Mouse (Mus musculus): ENCODE measurements around the gene Gm10024. TPM values are rescaled to one million over a fixed set of nuclear protein-coding genes. Genes with fewer than 3 reads are reported as not detected.
"Not testable (repeated sequence)": the region's sequence is repeated elsewhere in the genome, so short reads cannot be mapped to it uniquely, and the experiment has no call there.

The Gm10024 gene
- polyA plus RNA-seq, 1 experiment from 2014 or later, result not detected

GRCm38 (mm10) chr10:77684181-77684580 lies 27.1 kb upstream of the Gm10024 start:
- peaks cover 6% of the 10 kb centered on the region; the same call in 1 of the 2 replicates for H3K27me3 ChIP-seq (replicated peaks; ENCODE audit: control insufficient read depth, insufficient read depth, low read length)
- no peak overlapping the region for H3K4me3 ChIP-seq (ENCODE audit: low read depth, low read length)
- H3K4me2 ChIP-seq (ENCODE audit: low read length), result no peak overlapping the region
- 38% methylated on average over 8 of the region's 8 CpGs for WGBS
- ATAC-seq, result no peak
- no peak overlapping the region for H3K9ac ChIP-seq (ENCODE audit: low read length)
- H3K9me3 ChIP-seq (replicated peaks; ENCODE audit: control insufficient read depth, low read length), result no peaks in the 10 kb centered on the region
- no peak overlapping the region for H3K27ac ChIP-seq (ENCODE audit: low read depth, low read length)
- H3K4me1 ChIP-seq (ENCODE audit: control insufficient read depth, insufficient read depth, low read length), result no peaks in the 10 kb centered on the region
- no peaks in the 10 kb centered on the region for H3K36me3 ChIP-seq (ENCODE audit: control insufficient read depth, insufficient read depth, low read length)
- DNase-seq (ENCODE audit: low spot score), result no peak

GRCm38 (mm10) chr10:77685895-77686664 lies 25.2 kb upstream of the Gm10024 start, which contains the start of gene Tspear:
TSS of gene Tspear (plus strand) at chr10:77686569.
- H3K36me3 ChIP-seq (ENCODE audit: control insufficient read depth, insufficient read depth, low read length), result no peaks in the 10 kb centered on the region
- peaks cover 6% of the 10 kb centered on the region; the same call in 1 of the 2 replicates for H3K27me3 ChIP-seq (replicated peaks; ENCODE audit: control insufficient read depth, insufficient read depth, low read length)
- H3K4me1 ChIP-seq (ENCODE audit: control insufficient read depth, insufficient read depth, low read length), result no peaks in the 10 kb centered on the region
- ATAC-seq (no peak), DNase-seq (ENCODE audit: low spot score) (no peak)
- H3K9ac ChIP-seq (ENCODE audit: low read length), result no peak within 1 kb of the TSS
- no peak within 1 kb of the TSS for H3K4me3 ChIP-seq (ENCODE audit: low read depth, low read length)
- WGBS, result 9% methylated on average over 22 of the region's 22 CpGs
- no peaks in the 10 kb centered on the region for H3K9me3 ChIP-seq (replicated peaks; ENCODE audit: control insufficient read depth, low read length)
- no peak within 1 kb of the TSS for H3K27ac ChIP-seq (ENCODE audit: low read depth, low read length)
- no peak within 1 kb of the TSS for H3K4me2 ChIP-seq (ENCODE audit: low read length)

GRCm38 (mm10) chr10:77687021-77687420 lies 24.2 kb upstream of the Gm10024 start:
- 25% methylated on average over 10 of the region's 10 CpGs for WGBS
- H3K36me3 ChIP-seq (ENCODE audit: control insufficient read depth, insufficient read depth, low read length), result no peaks in the 10 kb centered on the region
- no peaks in the 10 kb centered on the region for H3K9me3 ChIP-seq (replicated peaks; ENCODE audit: control insufficient read depth, low read length)
- no peak for ATAC-seq
- no peak overlapping the region for H3K4me3 ChIP-seq (ENCODE audit: low read depth, low read length)
- no peak overlapping the region for H3K9ac ChIP-seq (ENCODE audit: low read length)
- H3K4me2 ChIP-seq (ENCODE audit: low read length), result no peak overlapping the region
- H3K4me1 ChIP-seq (ENCODE audit: control insufficient read depth, insufficient read depth, low read length), result no peaks in the 10 kb centered on the region
- H3K27ac ChIP-seq (ENCODE audit: low read depth, low read length), result no peak overlapping the region
- H3K27me3 ChIP-seq (replicated peaks; ENCODE audit: control insufficient read depth, insufficient read depth, low read length), result peaks cover 6% of the 10 kb centered on the region; the same call in 1 of the 2 replicates
- no peak for DNase-seq (ENCODE audit: low spot score)

DNA sequence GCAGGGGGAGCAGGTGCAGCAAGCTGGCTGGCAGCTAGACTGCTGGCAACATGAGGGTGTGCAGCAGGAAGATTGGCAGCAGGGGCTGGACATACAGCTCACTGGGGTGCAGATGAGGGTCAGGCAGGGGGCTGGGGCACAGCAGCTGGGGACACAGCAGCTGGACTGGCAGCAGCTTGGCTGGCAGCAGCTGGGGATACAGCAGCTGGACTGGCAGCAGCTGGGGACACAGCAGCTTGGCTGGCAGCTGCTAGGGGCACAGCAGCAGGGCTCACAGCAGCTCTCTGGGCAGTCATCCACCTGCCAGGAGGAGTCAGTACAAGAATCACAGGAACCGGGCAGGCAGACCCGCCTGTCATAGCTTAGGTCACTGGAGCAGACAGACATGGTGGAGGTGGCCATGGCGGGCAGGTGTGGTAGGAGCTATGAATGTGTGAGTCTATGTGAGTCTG lies 20.9 kb upstream of the Gm10024 start, which contains the start of gene Gm19402:
TSS of gene Gm19402 (minus strand) at position 402 of the 452 bp plus-strand sequence.
- H3K9me3 ChIP-seq (replicated peaks; ENCODE audit: control insufficient read depth, low read length); DNase-seq (ENCODE audit: low spot score); H3K4me1 ChIP-seq (ENCODE audit: control insufficient read depth, insufficient read depth, low read length); H3K4me2 ChIP-seq (ENCODE audit: low read length); H3K27me3 ChIP-seq (replicated peaks; ENCODE audit: control insufficient read depth, insufficient read depth, low read length); H3K36me3 ChIP-seq (ENCODE audit: control insufficient read depth, insufficient read depth, low read length); ATAC-seq; H3K4me3 ChIP-seq (ENCODE audit: low read depth, low read length); H3K27ac ChIP-seq (ENCODE audit: low read depth, low read length); H3K9ac ChIP-seq (ENCODE audit: low read length): not testable (repeated sequence)
- WGBS, result 63% methylated on average over 3 of the region's 3 CpGs

DNA sequence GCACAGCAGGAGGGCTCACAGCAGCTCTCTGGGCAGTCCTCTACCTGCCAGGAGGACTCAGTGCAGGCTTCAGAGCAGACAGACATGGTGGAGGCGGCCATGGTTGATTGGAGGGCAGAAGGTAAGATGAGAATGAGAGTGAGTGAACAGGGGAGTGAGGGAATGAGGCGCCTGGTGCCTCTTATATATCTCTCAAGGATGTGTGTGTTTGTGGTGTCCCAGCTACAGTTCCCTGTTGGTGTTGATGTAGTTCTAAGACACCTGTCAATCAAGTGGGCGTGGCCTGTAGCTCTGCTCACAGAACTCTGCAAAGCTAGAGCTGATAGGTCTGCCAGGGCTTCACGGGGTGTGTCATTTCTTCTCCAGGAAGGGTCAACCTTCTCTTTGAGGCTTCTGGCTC lies 14.1 kb upstream of the Gm10024 start, which contains the start of gene Gm9508:
TSS of gene Gm9508 (minus strand) at position 101 of the 400 bp plus-strand sequence.
- no peak within 1 kb of the TSS for H3K4me3 ChIP-seq (ENCODE audit: low read depth, low read length)
- H3K4me2 ChIP-seq (ENCODE audit: low read length), result no peak within 1 kb of the TSS
- no peaks in the 10 kb centered on the region for H3K27me3 ChIP-seq (replicated peaks; ENCODE audit: control insufficient read depth, insufficient read depth, low read length)
- H3K9ac ChIP-seq (ENCODE audit: low read length), result no peak within 1 kb of the TSS
- DNase-seq (ENCODE audit: low spot score), result no peak
- H3K4me1 ChIP-seq (ENCODE audit: control insufficient read depth, insufficient read depth, low read length), result no peaks in the 10 kb centered on the region
- H3K36me3 ChIP-seq (ENCODE audit: control insufficient read depth, insufficient read depth, low read length), result no peaks in the 10 kb centered on the region
- no peak for ATAC-seq
- no peak within 1 kb of the TSS for H3K27ac ChIP-seq (ENCODE audit: low read depth, low read length)
- no peaks in the 10 kb centered on the region for H3K9me3 ChIP-seq (replicated peaks; ENCODE audit: control insufficient read depth, low read length)
- WGBS, result 42% methylated on average over 4 of the region's 4 CpGs

- Histone ChIP-seq H3K4me3 (ENCODE audit: low read depth, low read length) (no peak within 1 kb of the TSS), H3K9ac (ENCODE audit: low read length) (no peak within 1 kb of the TSS), H3K36me3 (ENCODE audit: control insufficient read depth, insufficient read depth, low read length) (no peaks in the 10 kb centered on the region), H3K4me1 (ENCODE audit: control insufficient read depth, insufficient read depth, low read length) (no peaks in the 10 kb centered on the region), H3K27me3 (replicated peaks; ENCODE audit: control insufficient read depth, insufficient read depth, low read length) (no peaks in the 10 kb centered on the region), H3K27ac (ENCODE audit: low read depth, low read length) (no peak within 1 kb of the TSS), H3K4me2 (ENCODE audit: low read length) (no peak within 1 kb of the TSS), H3K9me3 (replicated peaks; ENCODE audit: control insufficient read depth, low read length) (0 out of 2 replicates have a peak, but pooled peaks cover 9% of the 10 kb centered on the region)
- WGBS, result 92% methylated on average over 1 of the region's 1 CpGs
- ATAC-seq (no peak), DNase-seq (ENCODE audit: low spot score) (no peak)
These were observed 4.9 kb upstream of the Gm10024 start, which contains the start of gene Gm10272 for GRCm38 (mm10) chr10:77706326-77706725. TSS of gene Gm10272 (plus strand) at chr10:77706626.

DNA sequence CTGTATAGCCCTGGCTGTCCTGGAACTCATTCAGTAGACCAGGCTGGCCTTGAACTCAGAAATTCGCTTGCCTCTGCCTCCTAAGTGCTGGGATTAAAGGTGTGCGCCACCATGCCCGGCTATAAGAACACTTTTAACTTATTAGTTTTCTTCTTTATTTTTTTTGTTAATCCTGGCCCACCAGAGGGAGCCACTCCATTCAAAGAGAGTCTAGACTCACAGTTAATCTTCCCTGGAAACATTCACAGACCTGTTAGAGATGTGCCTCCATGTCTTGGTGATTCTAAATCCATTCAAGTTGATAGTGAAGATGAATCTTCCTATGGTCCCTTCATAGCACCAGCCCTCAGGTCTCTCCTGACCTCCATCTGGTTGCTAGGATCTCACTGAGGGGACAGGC lies 1.4 kb upstream of the Gm10024 start:
- no peaks in the 10 kb centered on the region for H3K27me3 ChIP-seq (replicated peaks; ENCODE audit: control insufficient read depth, insufficient read depth, low read length)
- H3K27ac ChIP-seq (ENCODE audit: low read depth, low read length), result no peak overlapping the region
- no peak for DNase-seq (ENCODE audit: low spot score)
- H3K4me3 ChIP-seq (ENCODE audit: low read depth, low read length), result no peak overlapping the region
- 82% methylated on average over 3 of the region's 3 CpGs for WGBS
- peaks cover 4% of the 10 kb centered on the region; the same call in 1 of the 2 replicates for H3K9me3 ChIP-seq (replicated peaks; ENCODE audit: control insufficient read depth, low read length)
- no peak overlapping the region for H3K4me2 ChIP-seq (ENCODE audit: low read length)
- H3K9ac ChIP-seq (ENCODE audit: low read length), result no peak overlapping the region
- H3K36me3 ChIP-seq (ENCODE audit: control insufficient read depth, insufficient read depth, low read length), result no peaks in the 10 kb centered on the region
- ATAC-seq, result no peak
- H3K4me1 ChIP-seq (ENCODE audit: control insufficient read depth, insufficient read depth, low read length), result no peaks in the 10 kb centered on the region

- Histone ChIP-seq H3K9ac (ENCODE audit: low read length) (no peak overlapping the region), H3K36me3 (ENCODE audit: control insufficient read depth, insufficient read depth, low read length) (no peaks in the 10 kb centered on the region), H3K4me3 (ENCODE audit: low read depth, low read length) (no peak overlapping the region), H3K4me2 (ENCODE audit: low read length) (no peak overlapping the region), H3K4me1 (ENCODE audit: control insufficient read depth, insufficient read depth, low read length) (no peaks in the 10 kb centered on the region), H3K9me3 (replicated peaks; ENCODE audit: control insufficient read depth, low read length) (no peaks in the 10 kb centered on the region; the same call in 1 of the 2 replicates), H3K27me3 (replicated peaks; ENCODE audit: control insufficient read depth, insufficient read depth, low read length) (no peaks in the 10 kb centered on the region), H3K27ac (ENCODE audit: low read depth, low read length) (no peak overlapping the region)
- DNase-seq (ENCODE audit: low spot score), result no peak
- no peak for ATAC-seq
- 80% methylated on average over 4 of the region's 4 CpGs for WGBS
These were observed 2.5 kb downstream of the Gm10024 start for GRCm38 (mm10) chr10:77713734-77714133.

- Histone ChIP-seq H3K27ac (ENCODE audit: low read depth, low read length) (no peak within 1 kb of the TSS), H3K9ac (ENCODE audit: low read length) (no peak within 1 kb of the TSS), H3K4me2 (ENCODE audit: low read length) (no peak within 1 kb of the TSS), H3K4me3 (ENCODE audit: low read depth, low read length) (no peak within 1 kb of the TSS), H3K27me3 (replicated peaks; ENCODE audit: control insufficient read depth, insufficient read depth, low read length) (no peaks in the 10 kb centered on the region), H3K36me3 (ENCODE audit: control insufficient read depth, insufficient read depth, low read length) (no peaks in the 10 kb centered on the region), H3K9me3 (replicated peaks; ENCODE audit: control insufficient read depth, low read length) (no peaks in the 10 kb centered on the region; the same call in 1 of the 2 replicates), H3K4me1 (ENCODE audit: control insufficient read depth, insufficient read depth, low read length) (no peaks in the 10 kb centered on the region)
- ATAC-seq (no peak), DNase-seq (ENCODE audit: low spot score) (no peak)
- 92% methylated on average over 1 of the region's 1 CpGs for WGBS
These were observed 4.2 kb downstream of the Gm10024 start, which contains the start of gene Gm10142 for GRCm38 (mm10) chr10:77715507-77715906. TSS of gene Gm10142 (plus strand) at chr10:77715807.

All from forebrain, embryonic 14.5 days (tissue).